Mouse (Mus musculus) layer of hippocampus, postnatal 10 days (tissue): ENCODE data around the gene Rreb1. TPM values are rescaled to one million over a fixed set of nuclear protein-coding genes. Genes with fewer than 3 reads are reported as not detected.

ENCODE experiments used
- DNase-seq, 2 experiments: peaks; one replicate each; pipeline ENCODE4 v3.0.0; 2021; ENCODE audit warnings: low spot score in 2 of 2
- total RNA-seq, 2 experiments: library from RNA; stranded (reverse); gene quantifications; 2 replicates each; pipeline ENCODE4 v1.2.3; 2021

Rreb1 gene
- total RNA-seq, 2 experiments from 2014 or later = 22.9 to 27.5 TPM

- DNase-seq = no peak
These were observed 70.2 kb downstream of the Rreb1 start for GRCm38 (mm10) chr13:37848438-37848837.

GRCm38 (mm10) chr13:37851617-37852016 lies 73.4 kb downstream of the Rreb1 start:
- DNase-seq = no peak

GRCm38 (mm10) chr13:37852850-37853249 lies 74.7 kb downstream of the Rreb1 start:
- no peak for DNase-seq

- DNase-seq = no peak
These were observed 75.2 kb downstream of the Rreb1 start for GRCm38 (mm10) chr13:37853441-37853840.

GRCm38 (mm10) chr13:37854031-37854431 lies 75.8 kb downstream of the Rreb1 start:
- DNase-seq = no peak

GRCm38 (mm10) chr13:37854455-37855220 lies 76.4 kb downstream of the Rreb1 start:
- DNase-seq = no peak

- DNase-seq = no peak
These were observed 77.1 kb downstream of the Rreb1 start for GRCm38 (mm10) chr13:37855221-37855757.

GRCm38 (mm10) chr13:37855765-37856164 lies 77.6 kb downstream of the Rreb1 start:
- no peak for DNase-seq

- DNase-seq = no peak
These were observed 78.3 kb downstream of the Rreb1 start for GRCm38 (mm10) chr13:37856537-37856936.

GRCm38 (mm10) chr13:37857284-37858065 lies 79.3 kb downstream of the Rreb1 start:
- DNase-seq = peak; percentile 89 to 90

- DNase-seq = no peak
These were observed 79.9 kb downstream of the Rreb1 start for GRCm38 (mm10) chr13:37858066-37858501.

GRCm38 (mm10) chr13:37858508-37858907 lies 80.3 kb downstream of the Rreb1 start:
- DNase-seq = no peak

- no peak for DNase-seq
These were observed 81.6 kb downstream of the Rreb1 start for GRCm38 (mm10) chr13:37859782-37860181.

GRCm38 (mm10) chr13:37860204-37860603 lies 82.0 kb downstream of the Rreb1 start:
- DNase-seq = no peak

- no peak for DNase-seq
These were observed 82.6 kb downstream of the Rreb1 start for GRCm38 (mm10) chr13:37860789-37861188.

- no peak for DNase-seq
These were observed 84.3 kb downstream of the Rreb1 start for GRCm38 (mm10) chr13:37862492-37862891.

GRCm38 (mm10) chr13:37863643-37864042 lies 85.4 kb downstream of the Rreb1 start:
- no peak for DNase-seq

GRCm38 (mm10) chr13:37864697-37865096 lies 86.5 kb downstream of the Rreb1 start:
- no peak for DNase-seq

GRCm38 (mm10) chr13:37866296-37866695 lies 88.1 kb downstream of the Rreb1 start:
- DNase-seq = no peak

- DNase-seq = no peak
These were observed 88.6 kb downstream of the Rreb1 start for GRCm38 (mm10) chr13:37866846-37867245.

- DNase-seq = no peak
These were observed 92.1 kb downstream of the Rreb1 start for GRCm38 (mm10) chr13:37870118-37870908.
